Comparison of ENCODE assay signal across 8 mouse cellular contexts in the genomic region with DNA sequence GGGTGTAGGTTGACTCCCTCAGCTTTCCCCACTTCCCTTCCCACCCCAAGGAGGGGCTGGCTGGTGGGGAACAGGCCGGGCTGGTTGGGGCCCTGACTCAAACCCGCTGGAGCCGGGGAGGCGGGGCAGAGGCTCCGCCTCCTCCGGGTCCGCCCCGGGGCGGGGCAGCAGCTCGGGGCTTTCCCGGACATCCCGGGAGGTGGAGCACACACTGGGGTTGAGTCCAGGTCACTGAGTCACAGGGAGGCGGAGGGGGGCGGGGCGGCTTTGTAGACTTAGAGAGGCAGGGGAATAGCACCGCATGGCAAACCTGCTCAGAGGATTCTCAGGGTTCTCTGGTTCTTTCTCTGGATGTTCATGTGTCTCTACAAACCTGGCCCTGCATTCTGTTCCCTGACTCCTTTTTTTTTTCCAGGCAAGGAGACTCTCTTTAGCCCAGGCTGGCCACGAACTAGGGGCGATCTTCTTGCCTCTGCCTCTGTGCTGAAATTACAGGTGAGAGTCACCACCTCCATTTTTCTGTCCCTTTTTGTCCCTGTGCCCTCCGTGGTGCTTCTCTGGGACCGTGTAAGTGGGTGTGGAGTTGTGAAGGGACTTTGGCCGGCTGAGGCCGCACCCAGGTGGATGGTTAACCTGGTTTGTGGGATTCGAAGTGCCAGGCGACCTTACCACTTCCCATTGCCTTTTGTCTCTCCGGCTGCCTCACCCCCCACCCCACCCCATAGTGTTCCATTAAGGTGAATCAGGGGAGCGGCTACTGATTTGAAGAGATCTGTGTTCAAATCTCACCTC. TPM values are rescaled to one million over a fixed set of nuclear protein-coding genes. Genes with fewer than 3 reads are reported as not detected.
A peak's percentile ranks its signal among the peaks of the same experiment; 100 is the strongest.
DNase-seq lines count a peak whose midpoint lies in the region; ATAC-seq and TF ChIP-seq lines count a peak whose summit lies in the region.

No protein-coding gene starts in this region.

- no peaks in the 10 kb centered on the region for H3K9me3 ChIP-seq in ES-E14 (ENCODE audit: control insufficient read depth, insufficient read depth, low read depth, low read length)
- H3K9me3 ChIP-seq in forebrain, postnatal 0 days (ENCODE audit: low read length): no peaks in the 10 kb centered on the region
- no peaks in the 10 kb centered on the region for H3K9me3 ChIP-seq in hindbrain, embryonic 12.5 days (replicated peaks)
- no peaks in the 10 kb centered on the region for H3K9me3 ChIP-seq in midbrain, embryonic 16.5 days (replicated peaks; ENCODE audit: control insufficient read depth, low read length, poor library complexity, severe bottlenecking)
- H3K9me3 ChIP-seq in stomach, embryonic 16.5 days (replicated peaks; ENCODE audit: control insufficient read depth, low read length): no peaks in the 10 kb centered on the region

- TF ChIP-seq CTCF in forebrain, postnatal 0 days (IDR thresholded peaks at IDR 0.05; ENCODE audit: low read depth): no peak

- H3K9ac ChIP-seq in ES-E14 (ENCODE audit: insufficient read depth, low read depth, low read length, poor library complexity, severe bottlenecking): peak overlapping the region; percentile 72; the same call in 1 of the 2 replicates
- H3K9ac ChIP-seq in forebrain, postnatal 0 days: no peak overlapping the region
- H3K9ac ChIP-seq in hindbrain, embryonic 12.5 days: no peak overlapping the region
- H3K9ac ChIP-seq in midbrain, embryonic 16.5 days (ENCODE audit: low read depth, low read length): no peak overlapping the region
- 0 out of 2 replicates have a peak overlapping the region, but pooled peaks have one; percentile 2 for H3K9ac ChIP-seq in stomach, embryonic 16.5 days (ENCODE audit: low read length)

- intact Hi-C loops in left cerebral cortex, postnatal 25 days (cut with DNase I): no loop called here

- in situ Hi-C loops in ES-E14 (cut with MboI; ENCODE audit: low sequenced_read_pairs in 2 of 2, unreplicated experiment in 2 of 2): no loop called here

- 28% methylated on average over 26 of the region's 26 CpGs for WGBS in forebrain, postnatal 0 days
- 29% methylated on average over 25 of the region's 26 CpGs for whole genome bisulfite sequencing in hindbrain, embryonic 12.5 days
- WGBS in midbrain, embryonic 16.5 days: 25% methylated on average over 26 of the region's 26 CpGs
- 18% methylated on average over 26 of the region's 26 CpGs for WGBS in stomach, embryonic 16.5 days

- peak overlapping the region; percentile 44 to 63 for H3K4me3 ChIP-seq in ES-E14 (ENCODE audit: insufficient read depth in 1 of 2, low read depth in 1 of 2, low read length in 2 of 2, poor library complexity in 1 of 2, severe bottlenecking in 1 of 2)
- no peak overlapping the region for H3K4me3 ChIP-seq in forebrain, postnatal 0 days (ENCODE audit: low read depth, low read length)
- no peak overlapping the region for H3K4me3 ChIP-seq in hindbrain, embryonic 12.5 days
- no peak overlapping the region; the same call in 1 of the 2 replicates for H3K4me3 ChIP-seq in midbrain, embryonic 16.5 days (ENCODE audit: low read depth, low read length)
- H3K4me3 ChIP-seq in stomach, embryonic 16.5 days (replicated peaks; ENCODE audit: low read length): no peak overlapping the region

- H3K27ac ChIP-seq in ES-E14 (ENCODE audit: insufficient read depth, low read depth, low read length, poor library complexity, severe bottlenecking): peak overlapping the region; percentile 91
- H3K27ac ChIP-seq in forebrain, postnatal 0 days (ENCODE audit: low read depth, low read length): no peak overlapping the region
- no peak overlapping the region for H3K27ac ChIP-seq in hindbrain, embryonic 12.5 days
- H3K27ac ChIP-seq in midbrain, embryonic 16.5 days (ENCODE audit: low read length): no peak overlapping the region
- peak overlapping the region; percentile 95 for H3K27ac ChIP-seq in stomach, embryonic 16.5 days (ENCODE audit: low read length)

- 0 out of 2 replicates have a peak, but pooled peaks have one; percentile 10 for ATAC-seq in forebrain, postnatal 0 days
- no peak for ATAC-seq in hindbrain, embryonic 12.5 days (ENCODE audit: low FRiP score)
- 0 out of 2 replicates have a peak, but pooled peaks have one; percentile 46 for ATAC-seq in midbrain, embryonic 16.5 days
- ATAC-seq in stomach, embryonic 16.5 days (ENCODE audit: insufficient read depth, low FRiP score): peak; percentile 94

- H3K27me3 ChIP-seq in forebrain, postnatal 0 days (ENCODE audit: insufficient read depth, low read length): peaks cover 30% of the 10 kb centered on the region
- peaks cover 61% of the 10 kb centered on the region for H3K27me3 ChIP-seq in hindbrain, embryonic 12.5 days
- H3K27me3 ChIP-seq in midbrain, embryonic 16.5 days (ENCODE audit: control insufficient read depth, insufficient read depth, low read depth, low read length): peaks cover 26% of the 10 kb centered on the region
- H3K27me3 ChIP-seq in stomach, embryonic 16.5 days (ENCODE audit: control insufficient read depth, insufficient read depth, low read length): no peaks in the 10 kb centered on the region; the same call in 1 of the 2 replicates

- peaks cover 2 to 19% of the 10 kb centered on the region in 2 experiments; a peak in 3 of 4 replicates for H3K4me1 ChIP-seq in ES-E14 (ENCODE audit: control insufficient read depth in 2 of 2, insufficient read depth in 2 of 2, low read length in 2 of 2, poor library complexity in 1 of 2)
- no peaks in the 10 kb centered on the region for H3K4me1 ChIP-seq in forebrain, postnatal 0 days (ENCODE audit: insufficient read depth)
- peaks cover 7% of the 10 kb centered on the region for H3K4me1 ChIP-seq in hindbrain, embryonic 12.5 days
- H3K4me1 ChIP-seq in midbrain, embryonic 16.5 days (ENCODE audit: control insufficient read depth, insufficient read depth, low read length): peaks cover 7% of the 10 kb centered on the region
- H3K4me1 ChIP-seq in stomach, embryonic 16.5 days (ENCODE audit: control insufficient read depth, insufficient read depth, low read length): peaks cover 29% of the 10 kb centered on the region

- DNase-seq in ES-E14 (ENCODE audit: low read depth, low spot score): peak; percentile 96
- peak; percentile 98 for DNase-seq in adrenal gland, postnatal 14 days
- DNase-seq in forebrain, postnatal 0 days: no peak
- peak; percentile 89 for DNase-seq in liver
- no peak for DNase-seq in left cerebral cortex, postnatal 25 days (ENCODE audit: low spot score in 2 of 2)

- no peak overlapping the region for H3K4me2 ChIP-seq in forebrain, postnatal 0 days (ENCODE audit: low read depth)
- H3K4me2 ChIP-seq in hindbrain, embryonic 12.5 days (replicated peaks): peak overlapping the region; percentile 30
- peak overlapping the region; percentile 14; the same call in 1 of the 2 replicates for H3K4me2 ChIP-seq in midbrain, embryonic 16.5 days (ENCODE audit: low read length)
- H3K4me2 ChIP-seq in stomach, embryonic 16.5 days (ENCODE audit: low read depth, low read length): peak overlapping the region; percentile 33

- H3K36me3 ChIP-seq in ES-E14 (ENCODE audit: control insufficient read depth, insufficient read depth, low read length, poor library complexity, severe bottlenecking): no peaks in the 10 kb centered on the region
- H3K36me3 ChIP-seq in forebrain, postnatal 0 days (ENCODE audit: insufficient read depth): no peaks in the 10 kb centered on the region
- H3K36me3 ChIP-seq in hindbrain, embryonic 12.5 days: no peaks in the 10 kb centered on the region
- H3K36me3 ChIP-seq in midbrain, embryonic 16.5 days (ENCODE audit: control insufficient read depth, insufficient read depth, low read length): no peaks in the 10 kb centered on the region
- H3K36me3 ChIP-seq in stomach, embryonic 16.5 days (ENCODE audit: control insufficient read depth, insufficient read depth, low read length): 0 out of 2 replicates have a peak, but pooled peaks cover 6% of the 10 kb centered on the region

RNA-seq across cellular contexts. Expression of gene Bcl3, which starts 1.8 kb away (rescaled TPM):
- 14.3 and 28.8 TPM in 2 replicates for total RNA-seq in ES-E14 (2012; rRNA removed)
- total RNA-seq in adrenal gland, postnatal 14 days (2021): 26.6 and 36.9 TPM in 2 replicates
- 0.43 and 0.77 TPM in 2 replicates for total RNA-seq in forebrain, postnatal 0 days (2014; rRNA removed)
- polyA plus RNA-seq in forebrain, postnatal 0 days (2015; fragmentation: Nextera tagmentation; extraction: Ambion mirVana): 0.28 and 0.86 TPM in 2 replicates
- polyA plus RNA-seq in hindbrain, embryonic 12.5 days (2016; fragmentation: Nextera tagmentation; extraction: Ambion mirVana): 1.1 and 2.1 TPM in 2 replicates
- polyA plus RNA-seq in midbrain, embryonic 16.5 days (2015; fragmentation: Nextera tagmentation; extraction: Ambion mirVana): 0.65 and 1.0 TPM in 2 replicates
- 9.2 TPM in 2 replicates for polyA plus RNA-seq in stomach, embryonic 16.5 days (2015; fragmentation: Nextera tagmentation; extraction: Ambion mirVana)
- total RNA-seq in left cerebral cortex, postnatal 25 days (2021): under 1 TPM; 0.46 to 0.53 TPM

RNA-seq across cellular contexts. Expression of gene Gm19345, which starts 27.4 kb away (rescaled TPM):
- total RNA-seq in ES-E14 (2012; rRNA removed): 0.36 and 1.1 TPM in 2 replicates
- total RNA-seq in adrenal gland, postnatal 14 days (2021): 0.59 TPM in 1 of 2 replicates, not detected in the other
- total RNA-seq in forebrain, postnatal 0 days (2014; rRNA removed): 32.4 and 33.3 TPM in 2 replicates
- polyA plus RNA-seq in forebrain, postnatal 0 days (2015; fragmentation: Nextera tagmentation; extraction: Ambion mirVana): 14.6 and 16.4 TPM in 2 replicates
- polyA plus RNA-seq in hindbrain, embryonic 12.5 days (2016; fragmentation: Nextera tagmentation; extraction: Ambion mirVana): 1.1 and 1.7 TPM in 2 replicates
- 21.3 and 23.9 TPM in 2 replicates for polyA plus RNA-seq in midbrain, embryonic 16.5 days (2015; fragmentation: Nextera tagmentation; extraction: Ambion mirVana)
- polyA plus RNA-seq in stomach, embryonic 16.5 days (2015; fragmentation: Nextera tagmentation; extraction: Ambion mirVana): 0.31 and 0.36 TPM in 2 replicates
- 1 to 10 TPM; 2.3 to 2.5 TPM for total RNA-seq in left cerebral cortex, postnatal 25 days (2021)

RNA-seq across cellular contexts. Expression of gene Cblc, which starts 27.8 kb away (rescaled TPM):
- 3.5 and 6.6 TPM in 2 replicates for total RNA-seq in ES-E14 (2012; rRNA removed)
- 1.4 TPM in 1 of 2 replicates, not detected in the other for total RNA-seq in adrenal gland, postnatal 14 days (2021)
- 0.38 and 1.1 TPM in 2 replicates for total RNA-seq in forebrain, postnatal 0 days (2014; rRNA removed)
- polyA plus RNA-seq in forebrain, postnatal 0 days (2015; fragmentation: Nextera tagmentation; extraction: Ambion mirVana): 0.67 and 0.84 TPM in 2 replicates
- 1.0 and 1.3 TPM in 2 replicates for polyA plus RNA-seq in hindbrain, embryonic 12.5 days (2016; fragmentation: Nextera tagmentation; extraction: Ambion mirVana)
- polyA plus RNA-seq in midbrain, embryonic 16.5 days (2015; fragmentation: Nextera tagmentation; extraction: Ambion mirVana): 0.44 and 0.49 TPM in 2 replicates
- polyA plus RNA-seq in stomach, embryonic 16.5 days (2015; fragmentation: Nextera tagmentation; extraction: Ambion mirVana): 31.2 and 32.9 TPM in 2 replicates
- total RNA-seq in left cerebral cortex, postnatal 25 days (2021): not detected

RNA-seq across cellular contexts. Expression of gene Ceacam16, which starts 36.7 kb away (rescaled TPM):
- 0.71 and 1.4 TPM in 2 replicates for total RNA-seq in ES-E14 (2012; rRNA removed)
- total RNA-seq in adrenal gland, postnatal 14 days (2021): 0.33 and 0.38 TPM in 2 replicates
- total RNA-seq in forebrain, postnatal 0 days (2014; rRNA removed): not detected in 2 replicates
- 0.53 and 0.84 TPM in 2 replicates for polyA plus RNA-seq in forebrain, postnatal 0 days (2015; fragmentation: Nextera tagmentation; extraction: Ambion mirVana)
- polyA plus RNA-seq in hindbrain, embryonic 12.5 days (2016; fragmentation: Nextera tagmentation; extraction: Ambion mirVana): not detected in 2 replicates
- polyA plus RNA-seq in midbrain, embryonic 16.5 days (2015; fragmentation: Nextera tagmentation; extraction: Ambion mirVana): 1.6 and 1.8 TPM in 2 replicates
- not detected in 2 replicates for polyA plus RNA-seq in stomach, embryonic 16.5 days (2015; fragmentation: Nextera tagmentation; extraction: Ambion mirVana)
- total RNA-seq in left cerebral cortex, postnatal 25 days (2021): not detected

RNA-seq across cellular contexts. Expression of gene Bcam, which starts 53.6 kb away (rescaled TPM):
- 167 and 309 TPM in 2 replicates for total RNA-seq in ES-E14 (2012; rRNA removed)
- total RNA-seq in adrenal gland, postnatal 14 days (2021): 59.8 and 70.8 TPM in 2 replicates
- total RNA-seq in forebrain, postnatal 0 days (2014; rRNA removed): 12.2 and 19.5 TPM in 2 replicates
- 10.9 and 12.7 TPM in 2 replicates for polyA plus RNA-seq in forebrain, postnatal 0 days (2015; fragmentation: Nextera tagmentation; extraction: Ambion mirVana)
- 21.0 and 25.1 TPM in 2 replicates for polyA plus RNA-seq in hindbrain, embryonic 12.5 days (2016; fragmentation: Nextera tagmentation; extraction: Ambion mirVana)
- polyA plus RNA-seq in midbrain, embryonic 16.5 days (2015; fragmentation: Nextera tagmentation; extraction: Ambion mirVana): 10.5 and 14.0 TPM in 2 replicates
- 118 and 122 TPM in 2 replicates for polyA plus RNA-seq in stomach, embryonic 16.5 days (2015; fragmentation: Nextera tagmentation; extraction: Ambion mirVana)
- total RNA-seq in left cerebral cortex, postnatal 25 days (2021): 10 to 100 TPM; 10.4 to 12.5 TPM

Comparison
In these comparisons a context has a peak if more than half of its experiments do, and no peak if none do; other contexts are left out.
1. DNase-seq: peak in ES-E14 (single experiment), adrenal gland, postnatal 14 days (single experiment) and liver (single experiment); none in forebrain, postnatal 0 days (single experiment) and left cerebral cortex, postnatal 25 days (0 of 2).
2. H3K27ac ChIP-seq: peak in ES-E14 (single experiment) and stomach, embryonic 16.5 days (single experiment); none in forebrain, postnatal 0 days (single experiment), hindbrain, embryonic 12.5 days (single experiment) and midbrain, embryonic 16.5 days (single experiment).
3. H3K4me3 ChIP-seq: peak in ES-E14 (2 of 2); none in forebrain, postnatal 0 days (single experiment), hindbrain, embryonic 12.5 days (single experiment), midbrain, embryonic 16.5 days (single experiment) and stomach, embryonic 16.5 days (single experiment).
4. H3K9ac ChIP-seq: peak in ES-E14 (single experiment) and stomach, embryonic 16.5 days (single experiment); none in forebrain, postnatal 0 days (single experiment), hindbrain, embryonic 12.5 days (single experiment) and midbrain, embryonic 16.5 days (single experiment).